Mouse (Mus musculus) myocyte (in vitro differentiated cells): ENCODE measurements around the gene Mroh8. TPM values are rescaled to one million over a fixed set of nuclear protein-coding genes. Genes with fewer than 3 reads are reported as not detected.

ENCODE experiments used
- H3K27me3 ChIP-seq: one replicate; pipeline ENCODE4 v1.6.1; 2011; ENCODE audit not compliant: control insufficient read depth, insufficient read depth, insufficient read length
- H3K36me3 ChIP-seq: one replicate; pipeline ENCODE4 v1.6.1; 2011; ENCODE audit not compliant: control insufficient read depth, insufficient read depth
- H3K4me2 ChIP-seq: one replicate; pipeline ENCODE4 v1.6.1; 2011; ENCODE audit warnings: low read depth, control low read depth
- H3K4me3 ChIP-seq: one replicate; pipeline ENCODE4 v1.5.1; 2011; ENCODE audit warnings: mild to moderate bottlenecking, control low read depth, moderate library complexity
- H3K79me2 ChIP-seq: one replicate; pipeline ENCODE4 v1.6.1; 2011; ENCODE audit not compliant: control insufficient read depth, insufficient read depth
- H3ac ChIP-seq: one replicate; pipeline ENCODE4 v1.6.1; 2011; ENCODE audit not compliant: control insufficient read depth, insufficient read length
- CEBPB ChIP-seq: IDR thresholded peaks from 2 replicates; pipeline ENCODE4 v1.6.1; 2011; ENCODE audit warnings: mild to moderate bottlenecking, moderate library complexity; ENCODE audit not compliant: poor library complexity, insufficient read depth, severe bottlenecking
- E2F4 ChIP-seq: IDR thresholded peaks from one replicate; pipeline ENCODE4 v1.6.1; 2011; ENCODE audit warnings: mild to moderate bottlenecking, control low read depth, moderate library complexity; ENCODE audit not compliant: insufficient read depth
- MAX ChIP-seq: IDR thresholded peaks from one replicate; pipeline ENCODE4 v1.6.1; 2011; ENCODE audit warnings: low read depth, mild to moderate bottlenecking, control low read depth
- MYOD1 ChIP-seq, 3 experiments: IDR thresholded peaks; one replicate each; pipeline ENCODE4 v1.6.1; 2011; ENCODE audit warnings: control low read depth in 2 of 3, low read depth in 2 of 3, mild to moderate bottlenecking in 2 of 3, moderate library complexity in 1 of 3; ENCODE audit not compliant: insufficient read length in 2 of 3, control insufficient read depth in 1 of 3
- MYOG ChIP-seq, 3 experiments: IDR thresholded peaks; one replicate each; pipeline ENCODE4 v1.6.1; 2011; ENCODE audit warnings: control low read depth in 2 of 3, low read depth in 2 of 3, mild to moderate bottlenecking in 2 of 3; ENCODE audit not compliant: insufficient read length in 2 of 3, control insufficient read depth in 1 of 3, insufficient read depth in 1 of 3
- POLR2A ChIP-seq: IDR thresholded peaks from one replicate; pipeline ENCODE4 v1.6.1; 2011; ENCODE audit warnings: low read depth, mild to moderate bottlenecking, control low read depth, moderate library complexity; ENCODE audit not compliant: insufficient read length
- POLR2AphosphoS2 ChIP-seq: IDR thresholded peaks from one replicate; pipeline ENCODE4 v1.6.1; 2011; ENCODE audit warnings: low read depth, control low read depth; ENCODE audit not compliant: insufficient read length
- REST ChIP-seq: IDR thresholded peaks from one replicate; pipeline ENCODE4 v1.6.1; 2011; ENCODE audit warnings: mild to moderate bottlenecking, control low read depth, moderate library complexity; ENCODE audit not compliant: insufficient read depth, insufficient read length
- SRF ChIP-seq: IDR thresholded peaks from one replicate; pipeline ENCODE4 v1.6.1; 2011; ENCODE audit warnings: low read depth; ENCODE audit not compliant: control insufficient read depth, insufficient read length
- TCF12 ChIP-seq: IDR thresholded peaks from one replicate; pipeline ENCODE4 v1.6.1; 2011; ENCODE audit warnings: mild to moderate bottlenecking, control low read depth; ENCODE audit not compliant: poor library complexity, insufficient read depth, severe bottlenecking
- TCF3 ChIP-seq: IDR thresholded peaks from one replicate; pipeline ENCODE4 v1.6.1; 2011; ENCODE audit warnings: low read depth, control low read depth; ENCODE audit not compliant: insufficient read length
- USF1 ChIP-seq: IDR thresholded peaks from one replicate; pipeline ENCODE4 v1.6.1; 2011; ENCODE audit warnings: low read depth, mild to moderate bottlenecking, control low read depth, moderate library complexity
- polyA plus RNA-seq: library from polyadenylated mRNA; unstranded; fragments of >200 nt; fragmentation: generic; extraction: Trizol; gene quantifications from one replicate; pipeline ENCODE4 v1.2.1, GENCODE M21; 2012; ENCODE audit warnings: missing spikeins

The Mroh8 gene
- 0.10 TPM for polyA plus RNA-seq

DNA sequence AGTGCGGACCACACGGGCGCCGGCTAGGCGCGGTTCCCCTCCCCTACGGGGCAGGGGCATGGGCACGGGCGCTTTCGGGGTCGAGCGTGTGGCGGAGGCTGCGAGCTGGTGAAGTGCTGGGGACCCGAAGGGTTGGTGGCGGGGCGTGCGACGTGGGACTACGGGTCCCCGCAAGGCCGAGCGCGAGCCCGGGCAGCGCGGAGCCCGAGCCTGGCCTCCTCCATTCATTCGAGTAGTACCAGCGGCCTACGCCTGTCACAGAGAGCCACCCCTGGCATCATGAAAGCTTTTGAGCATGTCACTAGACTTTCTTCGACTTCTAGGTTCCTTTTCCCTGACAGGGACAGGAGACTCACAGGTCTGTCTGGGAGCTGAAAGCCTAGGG lies at the start of gene Mroh8:
TSS of gene Mroh8 (minus strand) at position 134 of the 385 bp plus-strand sequence.
- Histone ChIP-seq H3K4me2 (peak within 1 kb of the TSS; percentile 79), H3ac (peak within 1 kb of the TSS; percentile 74), H3K27me3 (no peaks in the 10 kb centered on the region), H3K4me3 (peak within 1 kb of the TSS; percentile 52), H3K36me3 (peaks cover 5% of the 10 kb centered on the region), H3K79me2 (peaks cover 33% of the 10 kb centered on the region)
- no peak for TF ChIP-seq MYOG (IDR thresholded peaks at IDR 0.05; ENCODE audit: control insufficient read depth in 1 of 3, insufficient read depth in 1 of 3, insufficient read length in 2 of 3, low read depth in 2 of 3)
- no peak for TF ChIP-seq E2F4
- TF ChIP-seq MAX, result no peak
- no peak for TF ChIP-seq POLR2AphosphoS2
- no peak for TF ChIP-seq MYOD1 (IDR thresholded peaks at IDR 0.05; ENCODE audit: control insufficient read depth in 1 of 3, insufficient read length in 2 of 3, low read depth in 2 of 3)
- no peak for TF ChIP-seq TCF3
- TF ChIP-seq SRF, result no peak
- TF ChIP-seq REST, result no peak
- TF ChIP-seq POLR2A, result no peak
- no peak for TF ChIP-seq CEBPB

- Histone ChIP-seq H3ac (no peak overlapping the region), H3K36me3 (peaks cover 25% of the 10 kb centered on the region), H3K27me3 (no peaks in the 10 kb centered on the region), H3K4me3 (no peak overlapping the region), H3K4me2 (no peak overlapping the region), H3K79me2 (no peaks in the 10 kb centered on the region)
- TF ChIP-seq CEBPB (no peak), POLR2A (no peak), TCF12 (no peak), MAX (no peak), USF1 (no peak), MYOG (IDR thresholded peaks at IDR 0.05; ENCODE audit: control insufficient read depth in 1 of 3, insufficient read depth in 1 of 3, insufficient read length in 2 of 3, low read depth in 2 of 3) (no peak), SRF (no peak), MYOD1 (IDR thresholded peaks at IDR 0.05; ENCODE audit: control insufficient read depth in 1 of 3, insufficient read length in 2 of 3, low read depth in 2 of 3) (no peak), REST (no peak), POLR2AphosphoS2 (no peak), E2F4 (no peak), TCF3 (no peak)
Measured at GRCm38 (mm10) chr2:157328570-157328969, 49.2 kb upstream of the Mroh8 start.

DNA sequence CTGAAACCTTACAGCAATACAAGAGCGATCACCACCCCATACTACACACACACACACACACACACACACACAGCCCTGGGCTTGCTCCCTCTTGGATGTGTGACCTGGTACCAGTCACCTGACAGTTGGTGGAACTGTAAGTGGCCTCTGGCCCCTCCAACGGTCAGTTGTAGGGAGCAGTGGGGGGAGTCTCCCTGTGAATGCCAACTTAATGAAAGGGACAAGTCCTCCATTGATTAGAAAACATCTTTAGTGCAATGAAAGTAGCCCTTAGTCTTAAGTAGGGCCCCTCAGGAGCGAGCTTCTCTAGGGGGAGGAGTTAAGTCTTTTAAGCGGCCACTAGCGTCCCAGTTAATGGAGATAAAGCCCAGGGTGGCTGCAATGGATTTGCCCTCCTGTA lies 48.8 kb upstream of the Mroh8 start:
- H3K4me3 ChIP-seq, result no peak overlapping the region
- no peak overlapping the region for H3K4me2 ChIP-seq
- H3K79me2 ChIP-seq, result no peaks in the 10 kb centered on the region
- H3K36me3 ChIP-seq, result peaks cover 25% of the 10 kb centered on the region
- H3ac ChIP-seq, result no peak overlapping the region
- TF ChIP-seq POLR2AphosphoS2 (no peak), TCF3 (no peak), CEBPB (no peak), USF1 (no peak), E2F4 (no peak), MAX (no peak), MYOD1 (IDR thresholded peaks at IDR 0.05; ENCODE audit: control insufficient read depth in 1 of 3, insufficient read length in 2 of 3, low read depth in 2 of 3) (no peak), SRF (no peak), MYOG (IDR thresholded peaks at IDR 0.05; ENCODE audit: control insufficient read depth in 1 of 3, insufficient read depth in 1 of 3, insufficient read length in 2 of 3, low read depth in 2 of 3) (no peak), POLR2A (no peak), TCF12 (no peak), REST (no peak)
- no peaks in the 10 kb centered on the region for H3K27me3 ChIP-seq

DNA sequence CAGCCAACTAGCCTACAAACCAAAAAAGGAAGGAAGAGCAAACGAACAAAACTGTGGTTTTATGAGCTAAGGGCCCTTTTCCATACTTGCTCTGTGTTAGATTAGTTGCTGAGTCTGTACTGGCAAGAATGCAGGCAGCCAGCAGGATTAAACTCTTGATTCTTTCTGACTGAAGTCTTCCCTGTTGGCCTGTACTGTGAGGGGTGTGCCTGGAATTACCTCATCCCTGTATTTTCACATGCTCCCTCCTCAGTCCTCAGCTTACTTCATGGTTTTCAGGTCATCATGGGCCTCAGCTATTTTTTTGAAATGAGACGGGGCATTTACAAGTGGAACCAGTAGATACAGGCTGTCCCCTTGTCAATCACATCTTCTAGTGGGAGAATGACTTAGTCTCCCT lies 45.9 kb upstream of the Mroh8 start:
- Histone ChIP-seq H3ac (no peak overlapping the region), H3K36me3 (peaks cover 39% of the 10 kb centered on the region), H3K4me2 (no peak overlapping the region), H3K79me2 (no peaks in the 10 kb centered on the region), H3K4me3 (no peak overlapping the region), H3K27me3 (no peaks in the 10 kb centered on the region)
- TF ChIP-seq SRF, result no peak
- no peak for TF ChIP-seq REST
- TF ChIP-seq USF1, result no peak
- no peak for TF ChIP-seq MYOD1 (IDR thresholded peaks at IDR 0.05; ENCODE audit: control insufficient read depth in 1 of 3, insufficient read length in 2 of 3, low read depth in 2 of 3)
- TF ChIP-seq E2F4, result no peak
- no peak for TF ChIP-seq POLR2A
- no peak for TF ChIP-seq POLR2AphosphoS2
- TF ChIP-seq MYOG (IDR thresholded peaks at IDR 0.05; ENCODE audit: control insufficient read depth in 1 of 3, insufficient read depth in 1 of 3, insufficient read length in 2 of 3, low read depth in 2 of 3), result no peak
- TF ChIP-seq TCF3, result no peak
- TF ChIP-seq TCF12, result no peak
- no peak for TF ChIP-seq MAX
- no peak for TF ChIP-seq CEBPB
